Mouse (Mus musculus) olfactory bulb, adult 2 months (tissue): ENCODE data around the gene Olfr1112.

Experiments
- CTCF ChIP-seq: fragments of 200-500 bp; IDR thresholded peaks from 2 replicates; pipeline ENCODE4 v1.5.1; 2012; ENCODE audit warnings: low read depth, mild to moderate bottlenecking, low read length, moderate library complexity; ENCODE audit not compliant: insufficient read depth
- POLR2A ChIP-seq: fragments of 200-500 bp; IDR thresholded peaks from 2 replicates; pipeline ENCODE4 v1.6.1; 2012; ENCODE audit warnings: mild to moderate bottlenecking, low read depth, low read length, moderate library complexity; ENCODE audit not compliant: insufficient read depth

DNA sequence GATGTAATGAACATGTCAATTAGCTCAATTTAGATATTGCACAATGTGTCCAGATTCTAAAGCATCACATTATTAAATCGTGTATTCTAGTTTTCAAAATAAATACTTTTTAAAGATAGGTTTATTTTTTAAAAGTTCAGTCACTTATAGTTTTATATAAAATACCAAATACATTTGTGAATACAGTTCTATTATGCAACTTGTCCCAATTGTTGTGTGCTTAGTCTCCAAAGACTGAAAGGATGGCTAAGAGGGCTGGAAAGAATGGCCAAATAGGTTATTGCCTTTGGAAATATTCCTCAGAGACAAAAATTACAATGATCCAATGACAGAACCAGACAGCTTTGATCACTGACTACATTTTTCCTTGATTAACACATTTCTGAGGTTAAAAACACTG lies at the start of gene Olfr1112:
- no peak for TF ChIP-seq POLR2A
- TF ChIP-seq CTCF = no peak
